Mouse (Mus musculus) limb, embryonic 10.5 days (tissue): Measurements from ENCODE around the gene Lrit2. TPM values are rescaled to one million over a fixed set of nuclear protein-coding genes. Genes with fewer than 3 reads are reported as not detected.

ENCODE experiments used
- DNase-seq: peaks from one replicate; pipeline ENCODE4 v3.0.0-alpha.2; 2017; ENCODE audit warnings: low spot score
- H3K27ac ChIP-seq: fragments of 300-500 bp; sonication (generic); 2 replicates; pipeline ENCODE4 v1.5.1; 2016; ENCODE audit warnings: mild to moderate bottlenecking
- H3K27me3 ChIP-seq: fragments of 300-500 bp; sonication (generic); 2 replicates; pipeline ENCODE4 v1.6.1; 2016; ENCODE audit warnings: low read depth, mild to moderate bottlenecking; ENCODE audit not compliant: poor library complexity, severe bottlenecking
- H3K36me3 ChIP-seq: fragments of 300-500 bp; sonication (generic); 2 replicates; pipeline ENCODE4 v1.6.1; 2016; ENCODE audit warnings: mild to moderate bottlenecking, moderate library complexity
- H3K4me1 ChIP-seq: fragments of 300-500 bp; sonication (generic); 2 replicates; pipeline ENCODE4 v1.6.1; 2016
- H3K4me3 ChIP-seq: fragments of 300-500 bp; sonication (generic); 2 replicates; pipeline ENCODE4 v1.5.1; 2016; ENCODE audit warnings: mild to moderate bottlenecking, moderate library complexity
- H3K9me3 ChIP-seq: fragments of 300-500 bp; sonication (generic); replicated peaks from 2 replicates; pipeline ENCODE4 v1.6.1; 2016; ENCODE audit warnings: mild to moderate bottlenecking
- WGBS: fragments of 180-500 bp; shearing (Covaris S2); methylation state at CpG from one replicate; pipeline ENCODE4 v1.1.7; 2016; 5-methylcytosine and 5-hydroxymethylcytosine counted together
- polyA plus RNA-seq: library from polyadenylated mRNA; unstranded; fragments of >200 nt; fragmentation: Nextera tagmentation; extraction: Ambion mirVana; gene quantifications from 2 replicates; pipeline ENCODE4 v1.2.1, GENCODE M21; 2016

The Lrit2 gene
- polyA plus RNA-seq, 1 experiment from 2014 or later: not detected

DNA sequence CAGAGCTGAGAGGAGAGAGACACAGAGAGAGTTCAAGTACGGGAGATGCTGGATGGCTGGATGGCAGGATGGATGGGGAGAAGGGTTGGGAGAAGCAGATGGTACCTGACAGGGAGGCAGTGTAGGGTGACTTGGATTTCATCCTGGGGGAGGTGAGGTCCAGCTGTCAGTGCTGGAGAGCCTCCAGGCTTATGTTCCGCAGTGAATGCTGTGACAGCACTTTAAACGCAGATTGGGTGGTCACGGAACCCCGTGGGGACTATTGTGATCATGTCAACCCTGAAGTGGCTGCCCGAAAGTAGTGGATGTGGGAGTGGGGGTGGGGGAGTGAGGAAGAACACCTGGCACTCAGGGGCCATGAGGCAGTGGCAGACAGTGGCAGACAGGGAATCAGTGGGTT, 26.7 kb downstream of the Lrit2 start:
- Histone ChIP-seq H3K36me3 (no peaks in the 10 kb centered on the region), H3K4me1 (peaks cover 8% of the 10 kb centered on the region), H3K4me3 (no peak overlapping the region), H3K27ac (no peak overlapping the region), H3K27me3 (peaks cover 33% of the 10 kb centered on the region), H3K9me3 (no peaks in the 10 kb centered on the region)
- 87% methylated on average over 6 of the region's 6 CpGs for WGBS
- DNase-seq: no peak

DNA sequence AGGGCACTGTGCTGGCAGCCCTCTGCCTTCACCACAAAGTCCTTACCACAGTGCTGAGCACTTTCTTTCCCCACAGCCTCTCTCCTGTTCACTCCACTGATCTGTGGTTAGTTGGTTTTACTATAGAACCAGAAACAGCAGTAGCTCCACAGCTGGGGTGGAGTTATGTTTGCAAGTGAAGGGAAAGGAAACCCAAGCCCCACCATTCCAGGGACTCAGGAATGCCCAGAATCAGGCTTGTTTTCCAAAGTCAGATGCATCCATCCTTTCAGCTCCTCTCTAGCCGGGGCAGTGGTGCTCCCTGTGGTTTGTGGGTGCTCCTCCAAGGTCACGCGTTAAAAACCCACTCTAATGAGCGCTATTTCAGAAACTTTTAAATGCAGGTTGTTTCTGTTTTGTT, 27.8 kb downstream of the Lrit2 start:
- H3K27ac ChIP-seq: no peak overlapping the region
- peaks cover 8% of the 10 kb centered on the region for H3K4me1 ChIP-seq
- WGBS: 85% methylated on average over 4 of the region's 4 CpGs
- no peak for DNase-seq
- H3K4me3 ChIP-seq: no peak overlapping the region
- H3K36me3 ChIP-seq: no peaks in the 10 kb centered on the region
- H3K27me3 ChIP-seq: peaks cover 36% of the 10 kb centered on the region
- no peaks in the 10 kb centered on the region for H3K9me3 ChIP-seq

DNA sequence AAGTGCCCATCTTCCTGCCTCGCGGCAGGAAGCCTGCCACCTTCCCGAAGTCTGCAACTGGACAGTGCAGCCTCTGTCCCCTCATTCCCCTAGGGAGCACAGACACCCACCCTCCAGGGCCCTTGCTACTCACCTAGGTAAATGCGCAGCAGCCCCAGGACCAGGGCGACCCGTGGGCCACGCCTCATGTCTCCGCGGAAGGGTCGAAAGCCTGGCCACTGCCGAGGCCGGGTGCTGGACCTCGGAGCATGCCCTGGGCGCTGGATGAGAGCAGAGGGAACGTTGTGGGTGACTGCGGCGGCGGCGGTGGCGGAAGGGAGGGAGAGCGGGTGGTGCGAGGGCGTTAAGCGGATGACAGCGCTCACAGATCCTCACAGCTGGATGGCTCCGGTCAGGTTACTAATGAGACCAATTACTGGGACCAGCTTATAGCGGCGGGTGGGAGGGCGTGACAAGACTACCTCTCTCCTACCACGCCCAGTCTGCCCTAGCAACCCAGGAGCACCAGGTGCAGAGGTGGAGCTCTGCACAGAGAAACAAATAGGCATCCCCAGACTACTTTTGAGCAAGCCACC, 30.3 kb downstream of the Lrit2 start, which contains the start of gene Cdhr1:
Gene Cdhr1 (minus strand): TSS at position 392 of the 575 bp plus-strand sequence.
- peaks cover 36% of the 10 kb centered on the region for H3K27me3 ChIP-seq
- WGBS: 2% methylated on average over 30 of the region's 30 CpGs

DNA sequence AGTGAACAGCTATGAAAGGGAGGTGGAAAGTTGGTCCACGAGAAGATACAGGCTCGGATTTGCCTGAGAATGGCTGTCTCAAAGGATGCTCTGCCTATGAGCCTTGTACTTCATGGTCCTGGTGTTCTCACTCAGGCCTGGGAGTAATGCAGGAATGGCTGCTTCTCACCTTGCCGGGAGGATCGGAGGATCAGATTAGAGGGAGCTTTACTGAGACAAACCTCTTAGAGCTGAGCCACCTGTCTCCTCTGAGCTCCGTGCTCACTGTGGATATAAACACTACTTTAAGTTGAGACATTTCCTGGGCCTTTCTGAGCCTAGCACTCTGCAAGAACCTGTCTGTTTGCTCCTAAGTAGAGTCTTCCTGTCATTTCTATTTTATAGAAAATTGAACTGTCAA, 33.8 kb downstream of the Lrit2 start:
- H3K27ac ChIP-seq: no peak overlapping the region
- no peak for DNase-seq
- 77% methylated on average over 5 of the region's 5 CpGs for WGBS
- no peaks in the 10 kb centered on the region for H3K36me3 ChIP-seq
- H3K9me3 ChIP-seq: no peaks in the 10 kb centered on the region
- H3K4me3 ChIP-seq: no peak overlapping the region
- H3K27me3 ChIP-seq: peaks cover 32% of the 10 kb centered on the region
- peaks cover 8% of the 10 kb centered on the region for H3K4me1 ChIP-seq

More for the DNA sequence above, 30.3 kb downstream of the Lrit2 start, which contains the start of gene Cdhr1:
- Histone ChIP-seq H3K9me3 (no peaks in the 10 kb centered on the region), H3K27ac (no peak within 1 kb of the TSS), H3K36me3 (no peaks in the 10 kb centered on the region), H3K4me3 (peak within 1 kb of the TSS; percentile 47), H3K4me1 (peaks cover 8% of the 10 kb centered on the region)
- peak; percentile 53 for DNase-seq

DNA sequence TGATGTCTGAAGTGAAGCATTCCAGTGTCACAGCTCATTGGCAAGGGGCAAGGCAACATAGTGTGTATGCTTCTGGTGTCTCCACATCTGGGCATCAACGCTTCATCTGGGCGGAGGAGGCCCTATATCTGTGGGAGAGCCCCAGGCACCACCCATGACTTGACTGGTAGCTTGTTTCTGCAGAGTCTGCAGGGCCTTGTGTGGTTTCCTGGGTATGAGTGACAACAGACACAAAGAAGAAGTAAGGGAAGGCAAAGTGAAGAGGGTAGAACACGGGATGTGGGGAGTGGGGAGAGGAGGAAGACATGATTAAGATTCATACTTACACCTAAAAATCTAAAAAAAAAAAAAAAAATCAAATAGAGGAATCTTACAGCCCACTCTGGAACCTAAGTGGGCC, 34.8 kb downstream of the Lrit2 start:
- Histone ChIP-seq H3K27me3 (peaks cover 23% of the 10 kb centered on the region), H3K9me3 (no peaks in the 10 kb centered on the region), H3K4me3 (no peak overlapping the region), H3K4me1 (peaks cover 8% of the 10 kb centered on the region), H3K27ac (no peak overlapping the region), H3K36me3 (no peaks in the 10 kb centered on the region)
- WGBS: 90% methylated on average over 3 of the region's 3 CpGs
- no peak for DNase-seq

DNA sequence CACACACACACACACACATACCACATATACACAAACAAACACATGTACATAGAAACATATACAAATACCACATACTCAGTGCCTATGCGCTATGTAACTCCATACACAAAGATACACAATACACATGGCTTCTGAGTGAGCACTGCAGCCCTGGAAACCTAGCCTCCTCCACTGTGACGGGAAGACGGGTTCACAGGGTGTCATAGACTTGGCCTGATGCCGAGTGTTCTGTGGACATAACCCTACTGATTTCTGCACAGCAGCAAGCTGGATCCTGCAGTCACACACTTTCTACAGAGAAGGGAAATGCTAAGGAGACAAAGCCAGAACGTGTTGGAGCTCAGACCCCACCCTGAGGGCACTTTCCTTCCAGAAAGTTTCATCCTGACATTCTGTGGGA, 37.0 kb downstream of the Lrit2 start:
- no peaks in the 10 kb centered on the region for H3K9me3 ChIP-seq
- no peaks in the 10 kb centered on the region for H3K36me3 ChIP-seq
- no peak overlapping the region for H3K4me3 ChIP-seq
- WGBS: 76% methylated on average over 5 of the region's 5 CpGs
- peaks cover 5% of the 10 kb centered on the region for H3K4me1 ChIP-seq
- H3K27ac ChIP-seq: no peak overlapping the region
- no peaks in the 10 kb centered on the region for H3K27me3 ChIP-seq
- no peak for DNase-seq

DNA sequence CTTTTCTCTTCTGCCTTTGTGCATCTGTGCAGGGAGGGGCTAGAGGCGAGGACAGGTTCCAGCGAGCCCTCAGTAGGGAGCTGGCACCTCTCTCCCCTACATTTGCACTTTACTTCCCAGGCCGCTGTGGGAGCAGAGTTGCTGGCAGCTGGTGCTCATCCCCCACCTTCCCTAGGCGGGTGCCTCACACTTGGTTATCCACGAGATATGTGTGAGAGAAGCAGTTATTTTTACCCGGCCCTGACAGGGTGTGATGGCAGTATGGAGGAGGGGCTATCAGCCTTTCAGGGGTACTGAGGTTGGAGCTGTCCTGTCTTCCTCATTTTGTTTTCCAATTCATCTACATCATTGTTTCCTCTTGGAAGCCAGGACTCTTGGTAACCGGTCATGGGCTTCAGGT, 38.1 kb downstream of the Lrit2 start:
- no peak for DNase-seq
- Histone ChIP-seq H3K4me1 (peaks cover 15% of the 10 kb centered on the region), H3K27ac (no peak overlapping the region), H3K27me3 (no peaks in the 10 kb centered on the region), H3K36me3 (no peaks in the 10 kb centered on the region), H3K4me3 (no peak overlapping the region), H3K9me3 (no peaks in the 10 kb centered on the region)
- 34% methylated on average over 7 of the region's 7 CpGs for WGBS

DNA sequence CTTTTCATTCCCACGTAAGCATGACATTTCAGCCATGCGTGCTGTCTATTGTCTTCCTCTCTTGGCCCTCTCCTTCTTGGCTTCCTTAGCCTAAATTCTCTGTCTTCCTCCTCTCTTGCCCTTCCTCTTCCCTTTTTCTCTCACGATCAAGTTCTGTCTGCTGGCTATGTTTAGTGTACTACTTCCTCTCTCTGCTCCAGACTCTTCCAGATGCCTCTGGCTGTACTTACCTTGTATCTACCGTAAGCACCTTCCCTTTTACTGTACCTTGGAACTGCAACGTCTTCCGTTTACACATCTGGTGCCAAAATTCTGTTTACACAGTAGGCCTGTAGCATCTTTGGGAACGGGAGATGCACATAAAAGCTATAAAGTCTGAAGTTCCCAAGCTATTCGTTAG, 41.7 kb downstream of the Lrit2 start:
- Histone ChIP-seq H3K4me3 (no peak overlapping the region), H3K4me1 (peaks cover 15% of the 10 kb centered on the region), H3K36me3 (no peaks in the 10 kb centered on the region), H3K9me3 (no peaks in the 10 kb centered on the region), H3K27ac (peak overlapping the region; percentile 3; the same call in 1 of the 2 replicates), H3K27me3 (no peaks in the 10 kb centered on the region)
- no peak for DNase-seq
- 66% methylated on average over 8 of the region's 8 CpGs for WGBS

DNA sequence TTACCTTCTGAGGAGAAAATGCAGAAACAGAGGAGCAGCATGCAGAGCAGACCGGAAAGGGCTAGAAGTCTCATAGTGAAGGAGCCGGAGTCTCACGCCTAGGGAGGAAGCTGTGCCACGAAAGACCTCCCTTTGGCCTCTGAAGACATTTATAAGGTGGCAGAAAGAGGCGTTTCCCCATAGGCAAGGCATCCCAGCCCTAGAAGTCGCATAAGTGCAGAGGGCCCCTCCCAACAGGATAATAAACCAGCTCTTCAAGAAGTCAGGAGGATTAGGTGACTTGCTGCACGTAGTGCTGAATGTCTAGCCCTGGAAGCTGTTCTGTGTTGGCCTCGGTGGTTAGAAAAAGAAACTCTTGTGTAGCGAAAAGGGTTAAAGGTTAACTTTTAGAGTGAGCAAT, 42.2 kb downstream of the Lrit2 start:
- Histone ChIP-seq H3K27ac (peak overlapping the region; percentile 3; the same call in 1 of the 2 replicates), H3K4me3 (no peak overlapping the region), H3K36me3 (no peaks in the 10 kb centered on the region), H3K4me1 (peaks cover 15% of the 10 kb centered on the region), H3K27me3 (no peaks in the 10 kb centered on the region), H3K9me3 (no peaks in the 10 kb centered on the region)
- 13% methylated on average over 9 of the region's 9 CpGs for WGBS
- no peak for DNase-seq

DNA sequence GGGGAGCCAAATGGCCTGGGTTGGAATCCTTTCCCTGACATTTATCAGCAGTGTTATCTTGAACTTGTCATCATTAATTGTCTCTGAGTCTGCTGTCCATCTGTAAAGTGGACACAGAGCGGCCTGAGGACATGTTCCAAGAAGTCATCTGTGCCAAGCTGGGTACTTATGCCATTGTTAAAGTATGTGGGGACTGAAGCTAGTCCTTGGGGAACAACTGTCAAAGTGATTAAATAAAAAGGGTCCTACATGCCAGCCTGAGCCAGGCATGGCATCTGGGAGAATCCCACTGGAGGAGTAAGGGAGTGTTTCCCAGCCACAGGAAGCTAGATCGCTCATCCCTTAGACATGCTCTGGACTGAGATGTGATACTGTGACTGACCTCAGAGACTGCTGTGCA, 42.7 kb downstream of the Lrit2 start:
- no peak for DNase-seq
- H3K4me1 ChIP-seq: peaks cover 15% of the 10 kb centered on the region
- no peaks in the 10 kb centered on the region for H3K27me3 ChIP-seq
- no peak overlapping the region for H3K4me3 ChIP-seq
- H3K36me3 ChIP-seq: no peaks in the 10 kb centered on the region
- H3K27ac ChIP-seq: no peak overlapping the region
- 60% methylated on average over 2 of the region's 2 CpGs for WGBS
- H3K9me3 ChIP-seq: no peaks in the 10 kb centered on the region

DNA sequence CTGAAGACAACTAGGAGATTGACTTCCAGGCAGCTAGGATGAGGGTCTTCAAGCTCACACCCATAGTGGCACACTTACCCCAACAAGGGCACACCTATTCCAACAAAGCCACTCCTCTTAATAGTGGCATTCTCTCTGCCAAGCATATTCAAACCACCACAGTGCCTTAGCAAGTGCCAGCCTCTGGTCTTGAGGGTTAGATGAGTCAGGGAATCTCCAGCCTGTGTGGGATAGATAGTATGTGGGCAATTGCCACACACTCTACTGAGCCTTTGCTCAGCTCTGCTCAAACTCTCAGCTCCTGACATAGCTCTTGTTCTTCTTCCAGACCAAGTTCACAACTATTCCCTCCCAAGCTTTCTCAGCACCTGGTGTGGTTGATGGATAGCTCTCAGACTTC, 43.6 kb downstream of the Lrit2 start:
- Histone ChIP-seq H3K9me3 (no peaks in the 10 kb centered on the region), H3K4me1 (peaks cover 15% of the 10 kb centered on the region), H3K27ac (no peak overlapping the region), H3K27me3 (no peaks in the 10 kb centered on the region), H3K36me3 (no peaks in the 10 kb centered on the region), H3K4me3 (no peak overlapping the region)
- DNase-seq: no peak

DNA sequence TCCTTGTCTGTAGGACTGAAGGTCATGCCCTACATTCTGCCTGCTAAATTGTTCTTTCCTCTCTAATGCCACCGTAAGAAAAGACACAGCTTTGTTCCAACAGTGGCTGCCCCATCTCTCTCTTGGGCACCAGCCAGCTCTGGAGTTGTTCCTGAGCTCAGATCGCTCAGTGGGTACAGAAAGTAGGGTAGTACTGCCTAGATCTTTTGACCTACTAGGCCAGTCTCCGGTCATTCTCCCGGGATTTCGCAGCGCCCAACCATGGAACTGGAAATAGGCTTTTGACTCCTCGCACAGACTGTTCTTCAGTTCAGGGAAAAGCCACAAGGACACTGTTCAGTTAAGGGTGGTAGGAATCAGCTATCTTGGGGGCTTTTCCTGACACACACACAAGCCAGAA, 45.2 kb downstream of the Lrit2 start:
- H3K9me3 ChIP-seq: no peaks in the 10 kb centered on the region
- peaks cover 15% of the 10 kb centered on the region for H3K4me1 ChIP-seq
- H3K36me3 ChIP-seq: no peaks in the 10 kb centered on the region
- no peak overlapping the region for H3K27ac ChIP-seq
- WGBS: 90% methylated on average over 7 of the region's 7 CpGs
- no peak overlapping the region for H3K4me3 ChIP-seq
- no peak for DNase-seq
- H3K27me3 ChIP-seq: no peaks in the 10 kb centered on the region

DNA sequence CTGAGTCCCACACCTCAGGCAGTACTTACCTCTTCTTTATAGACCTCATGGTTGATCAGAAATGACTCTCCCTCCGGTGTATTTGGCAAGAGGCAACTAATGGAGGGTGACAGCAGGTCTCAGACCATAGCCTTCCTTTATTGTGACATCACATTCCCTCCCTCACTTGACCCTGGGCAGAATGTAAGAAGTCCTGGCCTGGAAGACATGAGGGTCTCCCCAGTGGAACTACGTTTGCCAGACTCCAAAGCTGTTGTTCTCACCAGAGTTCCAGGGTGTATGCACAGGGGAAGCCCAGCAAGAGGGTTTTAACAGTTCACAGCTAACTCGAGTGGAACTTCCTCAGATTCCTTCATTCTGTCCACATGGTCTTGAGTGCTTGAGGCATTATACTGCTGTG, 46.2 kb downstream of the Lrit2 start, which contains the start of gene 2610528A11Rik:
Gene 2610528A11Rik (minus strand): TSS at position 101 of the 400 bp plus-strand sequence.
- H3K27me3 ChIP-seq: no peaks in the 10 kb centered on the region
- H3K4me1 ChIP-seq: peaks cover 15% of the 10 kb centered on the region
- 71% methylated on average over 3 of the region's 3 CpGs for WGBS
- DNase-seq: no peak
- no peak within 1 kb of the TSS for H3K4me3 ChIP-seq
- no peak within 1 kb of the TSS for H3K27ac ChIP-seq
- no peaks in the 10 kb centered on the region for H3K9me3 ChIP-seq
- no peaks in the 10 kb centered on the region for H3K36me3 ChIP-seq

DNA sequence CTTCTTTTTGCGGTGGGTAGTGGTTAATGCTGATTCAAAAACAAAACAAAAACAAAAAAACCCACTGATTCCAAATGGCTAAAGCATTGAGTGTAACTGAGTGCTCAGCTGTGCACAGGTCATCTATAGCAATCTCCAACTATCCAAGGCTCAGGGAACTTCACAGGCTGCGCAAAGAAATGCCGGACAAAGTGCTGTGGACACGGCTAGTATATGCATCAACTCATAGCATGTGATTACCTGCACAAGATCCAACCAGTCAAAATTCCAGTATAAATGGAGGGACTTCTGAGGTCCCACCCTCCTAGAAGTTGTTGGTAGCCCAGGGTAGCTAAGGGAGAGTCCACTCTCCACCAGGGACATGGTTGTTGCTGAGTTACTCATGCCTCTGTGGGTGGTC, 51.5 kb downstream of the Lrit2 start:
- peaks cover 41% of the 10 kb centered on the region for H3K36me3 ChIP-seq
- no peak for DNase-seq
- H3K4me3 ChIP-seq: no peak overlapping the region
- 96% methylated on average over 4 of the region's 4 CpGs for WGBS
- no peak overlapping the region for H3K27ac ChIP-seq
- H3K4me1 ChIP-seq: no peaks in the 10 kb centered on the region
- no peaks in the 10 kb centered on the region for H3K9me3 ChIP-seq
- H3K27me3 ChIP-seq: no peaks in the 10 kb centered on the region
